Mouse (Mus musculus) bone marrow, adult 2 months (tissue): ENCODE data around the gene Theg.

Experiments
- CTCF ChIP-seq: fragments of 200-500 bp; IDR thresholded peaks from 2 replicates; pipeline ENCODE4 v1.5.1; 2011; ENCODE audit warnings: low read length, control low read depth; ENCODE audit not compliant: control insufficient read depth, insufficient read depth
- POLR2A ChIP-seq: fragments of 200-500 bp; IDR thresholded peaks from 2 replicates; pipeline ENCODE4 v1.6.1; 2011; ENCODE audit warnings: low read depth, mild to moderate bottlenecking, control low read depth, low read length, borderline replicate concordance; ENCODE audit not compliant: control insufficient read depth

- no peak for TF ChIP-seq CTCF
- TF ChIP-seq POLR2A: no peak
Measured at GRCm38 (mm10) chr10:79636287-79636686, 49.2 kb upstream of the Theg start.
